Mouse (Mus musculus): ENCODE results near the gene Inafm1.
"Not testable (repeated sequence)": the region's sequence is repeated elsewhere in the genome, so short reads cannot be mapped to it uniquely, and the experiment has no call there.

Gene Inafm1

DNA sequence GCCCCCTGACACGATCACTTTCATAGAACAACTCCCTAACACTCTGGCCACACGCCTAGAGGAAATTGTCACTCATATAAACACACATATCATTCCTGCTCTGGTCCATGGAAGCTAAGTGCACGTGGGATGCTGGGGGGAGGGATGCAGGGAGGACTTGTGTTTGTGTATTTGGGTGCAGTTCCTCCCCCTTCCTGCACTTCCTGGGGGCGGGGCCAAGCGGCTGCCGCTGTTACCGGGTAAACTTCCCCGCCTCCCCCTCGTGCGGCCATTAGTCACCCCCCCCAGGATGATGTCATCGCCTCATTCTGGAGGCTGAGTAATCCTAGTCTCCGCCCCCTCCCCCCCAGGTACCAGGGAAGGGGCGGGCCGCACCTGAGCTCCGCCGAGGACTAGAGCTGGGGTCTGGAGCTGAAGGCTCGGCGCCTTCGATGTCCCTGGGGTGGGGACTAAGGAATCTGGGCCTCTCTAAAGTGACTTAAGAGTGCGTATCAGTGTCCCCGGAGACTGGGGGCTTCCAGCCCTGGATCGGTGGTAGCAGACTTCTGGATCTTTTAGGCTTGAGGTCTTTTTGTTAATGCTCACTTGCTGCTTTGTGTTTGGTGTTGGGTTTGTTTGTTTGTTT, 23.5 kb upstream of the Inafm1 start:
- peak; percentile 93 to 99 for DNase-seq

DNA sequence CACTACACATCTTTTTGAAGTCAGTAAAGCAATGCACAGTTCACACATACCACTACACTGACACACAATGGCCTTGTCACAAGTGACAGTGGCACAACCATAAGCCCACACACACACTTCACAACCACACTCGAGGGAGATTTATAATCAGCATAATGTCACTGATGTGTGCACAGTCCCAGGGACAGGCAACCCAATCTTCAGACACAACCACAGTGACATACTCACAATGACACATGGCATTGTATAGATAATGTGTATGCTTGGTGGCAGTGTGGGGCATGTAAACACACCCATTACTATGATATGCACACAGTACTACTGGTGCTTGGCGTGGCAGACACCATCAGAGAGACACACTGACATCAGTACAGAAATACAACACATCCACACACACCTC, 22.7 kb upstream of the Inafm1 start:
- DNase-seq = no peak

DNA sequence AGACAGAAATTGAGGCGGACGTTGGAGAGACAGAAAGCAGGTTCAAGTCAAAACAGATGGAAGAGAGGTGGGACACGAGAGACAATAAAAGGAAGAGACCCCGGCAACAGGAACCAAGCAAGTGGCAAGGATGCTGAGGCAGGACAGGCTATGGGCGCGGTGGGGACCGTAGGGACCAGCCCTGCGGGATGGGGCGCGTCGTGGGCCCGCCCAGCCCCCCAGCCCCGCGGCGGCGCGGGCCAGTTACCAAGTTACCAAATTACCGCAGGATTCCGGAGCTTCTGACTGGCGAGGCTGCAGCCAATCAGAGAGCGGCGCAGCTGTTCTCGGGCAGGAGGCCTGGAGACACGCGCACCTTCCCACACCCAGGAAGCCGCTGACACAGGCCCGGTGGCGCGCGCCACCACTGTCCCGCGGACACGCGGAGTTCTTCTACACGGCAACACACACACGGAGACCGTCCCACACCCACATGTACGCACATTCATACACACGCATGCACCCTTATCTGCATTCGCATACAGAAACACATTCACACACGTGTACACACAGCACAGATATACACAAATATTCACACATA, 22.0 kb upstream of the Inafm1 start:
- DNase-seq = peak; percentile 83 to 84

DNA sequence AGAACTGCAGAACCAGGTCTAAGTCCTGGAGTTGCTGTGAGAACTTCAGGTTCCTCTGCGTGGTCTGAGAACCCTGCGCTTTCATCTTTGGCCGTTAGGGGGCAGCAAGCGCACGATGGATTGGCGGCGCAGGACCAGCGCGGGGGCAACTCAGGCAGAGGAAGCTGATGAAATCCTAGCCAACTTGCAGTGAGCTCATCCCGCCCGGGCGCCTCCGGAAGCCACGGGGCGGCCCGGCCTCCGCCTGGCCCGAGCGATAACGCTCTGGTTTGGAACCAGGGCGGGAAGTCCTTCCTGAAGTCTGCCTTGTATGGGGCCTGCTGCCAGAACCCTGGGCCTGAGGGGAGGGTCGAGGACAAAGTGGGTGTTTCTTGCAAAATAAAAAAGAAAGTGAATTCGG, 21.4 kb upstream of the Inafm1 start:
- peak; percentile 97 for DNase-seq

DNA sequence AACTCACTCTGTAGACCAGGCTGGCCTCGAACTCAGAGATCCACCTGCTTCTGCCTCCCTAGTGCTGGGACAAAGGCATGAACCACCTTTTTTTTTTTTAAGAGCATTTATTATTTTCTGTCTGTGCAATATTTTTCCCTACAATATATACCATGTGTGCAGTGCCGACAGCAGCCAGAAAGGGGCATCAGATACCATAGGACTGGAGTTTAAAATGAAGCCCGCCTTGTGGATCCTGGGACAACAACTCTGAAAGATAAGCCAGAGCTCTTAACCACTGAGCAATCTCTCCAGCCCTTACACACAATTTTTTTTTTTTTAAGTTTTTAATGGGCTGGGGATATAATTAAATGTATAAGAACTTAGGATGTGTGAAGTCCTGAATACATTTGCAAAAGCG, 20.9 kb upstream of the Inafm1 start:
- peak; percentile 57 to 68 for DNase-seq

DNA sequence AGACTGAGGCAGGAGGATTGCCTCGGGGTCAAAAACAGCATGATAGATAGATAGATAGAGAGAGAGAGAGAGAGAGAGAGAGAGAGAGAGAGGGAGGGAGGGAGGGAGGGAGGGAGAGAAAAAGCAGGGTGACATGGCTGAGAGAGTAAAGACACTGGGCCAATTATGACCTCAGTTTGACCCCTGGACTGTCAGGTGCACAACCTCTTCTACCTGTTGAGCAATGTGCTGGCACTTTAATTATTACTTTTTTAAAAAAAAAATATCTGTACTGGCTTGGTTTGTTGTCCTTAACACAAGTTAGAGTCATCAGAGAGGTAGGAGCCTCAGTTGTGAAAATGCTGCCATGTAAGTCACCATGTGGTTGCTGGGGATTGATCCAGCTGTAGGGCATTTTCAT, 14.4 kb upstream of the Inafm1 start:
- DNase-seq = no peak

DNA sequence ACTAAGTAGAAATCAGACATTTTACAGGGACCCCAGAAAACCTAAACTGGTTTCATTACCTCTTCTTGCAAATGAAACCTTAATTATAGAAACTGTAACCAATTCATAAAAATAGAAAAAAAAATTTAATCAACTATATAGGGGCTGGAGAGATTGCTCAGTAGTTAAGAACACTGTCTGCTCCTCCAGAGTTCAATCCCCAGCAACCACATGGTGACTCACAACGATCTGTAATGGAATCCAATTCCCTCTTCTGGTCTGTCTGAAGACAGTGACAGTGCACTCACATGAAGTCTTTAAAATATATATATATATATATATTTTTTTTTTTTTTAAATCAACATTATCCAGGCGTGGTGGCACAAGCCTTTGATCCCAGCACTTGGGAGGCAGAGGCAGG, 13.6 kb upstream of the Inafm1 start:
- no peak for DNase-seq

DNA sequence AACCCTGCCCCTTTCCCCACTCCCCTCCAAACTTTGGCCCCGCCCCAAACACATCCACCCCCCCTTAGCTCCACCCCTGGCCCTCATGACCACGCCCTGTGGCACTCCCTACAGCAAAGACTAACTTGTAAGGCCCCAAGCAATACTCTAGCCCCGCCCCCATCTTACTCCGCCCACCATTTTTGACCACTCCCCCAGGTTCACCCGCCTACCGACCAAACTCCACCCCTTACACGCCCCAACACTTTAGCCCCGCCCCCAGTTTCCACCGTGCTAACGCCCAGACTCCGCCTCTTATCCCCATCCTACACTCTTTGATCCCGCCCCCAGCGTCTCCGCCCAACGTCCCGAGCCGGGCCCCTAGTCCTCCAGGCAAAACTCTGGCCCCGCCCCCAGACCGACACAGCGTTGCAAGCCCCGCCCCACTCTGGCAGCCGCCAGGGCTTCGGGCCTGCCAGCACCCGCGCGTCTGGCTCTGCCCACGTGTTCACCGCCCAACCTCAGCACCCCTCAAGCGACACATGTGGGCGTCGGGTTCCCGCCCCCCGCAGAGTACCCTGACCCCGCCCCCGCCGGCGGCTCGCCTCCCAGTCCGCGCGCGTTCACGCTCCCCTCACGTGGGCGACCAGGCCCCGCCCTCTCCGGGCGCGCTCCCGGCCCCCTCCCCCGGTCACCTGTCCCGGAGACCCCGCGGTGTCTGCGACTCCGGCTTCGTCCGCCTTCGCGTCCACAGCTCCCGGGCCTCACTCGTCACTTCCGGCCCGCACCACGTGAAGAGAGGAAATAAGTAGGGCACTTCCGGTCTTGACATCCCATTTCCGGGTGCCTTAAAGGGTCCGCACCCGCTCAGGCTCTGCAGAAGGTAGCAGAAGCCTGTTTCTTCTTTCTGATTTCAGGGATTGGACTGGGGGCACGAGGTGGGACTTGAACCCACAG, 12.9 kb upstream of the Inafm1 start, which contains the start of gene Ccdc9:
Gene Ccdc9, minus strand, starts transcription at position 770 of the 936 bp plus-strand sequence.
- DNase-seq = peak; percentile 98 to 100

DNA sequence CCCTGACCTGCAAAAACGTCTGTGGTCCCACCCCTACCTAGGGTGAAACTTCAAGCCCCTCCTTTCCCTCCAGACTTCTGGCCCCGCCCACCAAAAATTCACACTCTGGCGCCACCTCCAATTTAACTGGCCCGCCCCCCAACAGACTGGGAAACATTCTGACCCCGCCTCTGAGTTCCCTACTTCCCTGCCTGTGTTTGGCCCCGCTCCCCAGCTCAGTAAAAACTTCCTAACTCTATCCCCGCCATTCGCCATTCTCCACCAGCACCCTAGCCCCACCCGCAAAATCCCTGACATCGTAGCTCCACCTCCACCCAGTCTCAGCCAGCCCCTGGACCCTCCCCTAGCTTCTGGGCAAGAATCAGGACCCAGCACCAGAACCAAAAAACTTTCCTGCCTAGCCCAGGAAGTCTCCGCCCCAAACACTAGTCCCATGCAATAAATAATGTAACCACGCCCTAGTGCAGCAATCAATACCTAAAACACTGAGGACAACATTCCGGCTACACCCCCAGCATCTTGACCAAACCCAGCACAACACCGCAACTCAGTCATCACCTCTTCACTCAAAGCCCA, 12.1 kb upstream of the Inafm1 start:
- DNase-seq = peak; percentile 36 to 68

DNA sequence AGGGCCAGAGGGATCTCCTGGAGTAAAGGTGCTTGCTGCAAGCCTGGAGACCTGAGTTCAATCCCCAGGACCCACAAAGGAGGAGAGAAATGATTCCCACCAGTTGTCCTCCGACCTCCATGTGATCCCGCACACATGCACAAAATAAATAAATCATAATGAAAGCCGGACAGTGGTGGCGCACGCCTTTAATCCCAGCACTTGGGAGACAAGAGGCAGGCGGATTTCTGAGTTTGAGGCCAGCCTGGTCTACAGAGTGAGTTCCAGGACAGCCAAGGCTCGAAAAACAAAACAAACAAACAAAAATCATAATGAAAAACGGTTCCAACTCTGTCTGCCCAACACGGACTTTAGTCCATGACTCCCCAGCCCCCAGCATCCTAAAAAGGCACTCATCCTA, 11.5 kb upstream of the Inafm1 start:
- DNase-seq = no peak

DNA sequence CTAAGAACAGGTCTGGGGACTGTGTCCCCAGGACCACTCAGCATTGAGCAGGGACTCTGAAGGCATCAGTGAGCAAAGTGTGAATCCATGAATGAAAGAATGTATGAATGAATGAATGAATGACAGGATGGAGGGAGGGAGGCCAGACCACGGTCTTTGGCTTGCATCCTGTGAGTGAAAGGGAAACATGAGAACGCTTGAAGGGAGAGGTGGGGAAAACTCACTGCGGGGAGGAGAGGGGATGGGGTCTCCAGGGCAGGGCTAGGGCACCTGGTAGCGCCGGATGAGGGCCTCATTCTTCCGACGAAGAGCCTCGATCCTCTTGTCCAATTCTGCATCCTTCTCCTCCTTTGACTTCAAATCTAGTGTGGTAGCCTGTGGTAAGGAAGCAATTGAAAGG, 10.6 kb upstream of the Inafm1 start:
- no peak for DNase-seq

DNA sequence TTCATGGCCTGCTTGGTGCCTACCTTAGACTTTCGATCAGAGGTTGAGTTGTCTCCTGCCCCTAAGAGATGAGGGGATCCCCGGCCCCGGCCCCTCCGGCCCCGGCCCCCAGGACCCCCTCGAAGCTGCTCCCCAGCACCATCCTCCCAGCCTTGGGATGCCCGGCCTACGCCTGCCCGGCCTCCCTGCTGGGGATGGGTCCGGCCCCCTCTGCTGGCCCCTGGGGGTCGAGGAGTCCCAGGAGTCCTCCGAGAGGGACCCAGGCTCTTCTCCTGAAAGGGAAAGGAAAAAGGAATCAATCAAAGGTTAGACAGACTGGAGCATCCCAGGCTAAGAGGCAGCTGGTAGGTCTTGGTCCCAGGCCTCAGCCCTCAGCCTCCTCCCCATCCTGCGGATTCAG, 8.9 kb upstream of the Inafm1 start:
- no peak for DNase-seq

DNA sequence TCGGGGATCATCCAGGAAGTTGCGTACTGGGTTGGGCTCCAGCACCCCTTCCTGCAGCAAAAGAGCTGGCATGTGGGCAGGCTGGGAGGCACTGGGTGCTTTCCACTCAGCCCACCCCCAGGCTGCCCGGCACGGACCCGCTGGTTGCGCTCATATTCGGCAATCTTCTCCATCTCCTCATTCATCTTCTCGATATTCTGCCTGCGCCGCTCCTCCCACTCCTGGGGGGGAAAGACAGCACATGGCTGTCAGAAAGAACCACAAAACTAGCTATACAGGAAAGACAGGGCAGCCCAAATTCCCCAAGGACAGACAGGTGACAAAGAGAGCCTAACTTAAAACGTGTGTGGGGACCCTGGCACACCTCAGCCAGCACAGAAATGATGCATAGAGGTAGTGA, 7.3 kb upstream of the Inafm1 start:
- DNase-seq = no peak

DNA sequence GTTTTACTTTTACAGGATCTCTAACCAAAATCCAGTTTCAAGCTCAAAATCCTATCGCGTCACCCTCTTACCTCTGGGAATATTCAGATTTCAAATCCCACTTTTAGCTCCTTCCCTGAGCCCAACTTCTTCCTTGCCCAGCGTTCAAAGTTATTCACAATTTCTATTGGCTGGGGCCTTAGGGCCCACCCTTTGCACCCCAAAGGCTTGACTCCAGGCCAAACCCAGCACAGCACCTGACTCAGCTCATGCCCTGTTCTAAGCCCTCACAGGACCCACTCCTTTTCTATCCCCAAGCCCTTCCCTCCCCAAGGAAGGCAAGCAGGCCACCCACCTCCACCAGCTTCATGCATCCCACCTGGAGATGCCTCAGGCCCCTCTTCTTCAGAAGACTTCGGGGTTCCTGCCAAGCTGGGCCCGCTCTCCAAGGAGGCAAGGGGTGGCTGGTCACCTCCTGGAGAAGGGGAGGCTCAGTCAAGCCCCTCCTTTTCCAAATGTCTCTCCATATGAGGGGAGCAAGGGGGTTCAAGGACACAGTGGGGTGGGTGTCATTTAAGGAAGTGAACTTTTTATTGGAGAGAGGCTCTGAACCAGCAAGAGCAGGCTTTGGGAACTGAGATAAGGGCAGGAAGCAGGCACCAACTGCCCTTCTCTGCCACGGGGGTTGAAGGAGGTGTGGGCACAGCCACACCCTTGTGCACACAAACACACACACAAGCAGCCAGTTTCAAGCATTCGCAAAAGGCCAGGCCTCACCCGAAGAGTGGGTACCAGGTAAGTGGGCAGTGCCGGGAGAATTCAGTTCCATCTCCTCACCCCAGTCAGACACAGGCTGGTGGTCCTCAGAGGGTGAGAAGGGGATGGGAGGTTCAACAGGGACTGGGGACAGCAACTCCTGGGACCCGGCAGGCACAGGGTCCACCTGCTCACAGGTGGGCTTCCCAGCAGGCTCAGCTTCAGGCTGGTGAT, 1.8 kb upstream of the Inafm1 start:
- no peak for DNase-seq

DNA sequence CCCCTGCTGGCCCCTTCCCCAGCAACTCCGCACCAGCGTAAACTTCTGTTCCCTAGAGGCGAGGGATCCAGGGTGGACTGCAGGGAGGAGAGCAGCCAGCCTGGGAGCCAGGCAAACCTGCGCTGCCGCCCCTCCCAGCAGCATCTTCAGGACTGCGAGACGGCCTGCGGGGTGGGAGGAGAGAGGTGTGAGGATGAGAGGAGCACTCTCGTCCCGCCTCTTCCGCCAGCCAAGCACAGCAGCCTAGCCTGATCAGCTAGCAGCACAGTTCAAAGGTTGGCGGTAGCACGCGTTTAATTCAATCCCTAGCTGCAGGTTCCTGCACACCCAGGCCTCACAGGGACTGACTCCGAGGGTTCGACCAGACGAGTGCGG, 336 bp upstream of the Inafm1 start:
- peak in 1 of 2 experiments; percentile 74 for DNase-seq

DNA sequence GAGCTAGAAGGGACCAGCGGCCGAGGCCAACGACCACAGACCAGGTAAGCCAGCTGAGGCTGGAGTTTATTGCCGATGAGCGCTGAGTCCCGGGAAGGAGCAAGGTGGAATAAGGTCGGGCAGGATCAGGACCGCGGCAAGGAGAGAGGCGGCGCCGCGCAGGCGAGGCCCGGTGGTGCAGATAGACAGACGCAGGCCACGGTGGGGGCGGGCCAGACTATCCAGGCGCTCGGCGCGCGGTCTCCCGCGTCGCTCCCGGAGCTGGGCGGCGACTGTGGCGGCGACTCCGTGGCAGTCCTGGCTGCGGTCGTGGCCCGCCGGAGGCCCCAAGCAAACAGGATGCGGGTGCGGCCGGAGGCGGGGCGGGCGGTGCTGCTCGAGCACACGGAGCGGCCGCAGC, 736 bp downstream of the Inafm1 start:
- DNase-seq = peak; percentile 81

DNA sequence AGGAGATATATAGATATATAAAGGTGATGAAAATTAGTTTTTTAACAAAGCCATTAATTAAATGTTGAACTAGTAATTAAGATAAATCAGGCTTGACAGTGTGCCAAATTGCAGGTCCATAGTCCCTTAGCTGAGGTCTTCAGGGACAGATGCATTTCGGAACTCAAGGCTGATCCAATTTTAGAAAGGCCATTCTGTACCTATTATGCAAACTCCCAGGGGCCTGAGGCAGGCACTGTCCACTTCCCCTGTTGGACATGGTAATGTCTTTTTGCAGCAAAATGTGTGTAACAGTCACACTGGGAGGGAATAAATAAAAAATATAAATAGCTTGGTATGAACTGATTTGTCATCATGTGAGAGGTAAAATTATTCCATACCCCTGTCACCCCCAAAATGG, 2.3 kb downstream of the Inafm1 start:
- no peak for DNase-seq

DNA sequence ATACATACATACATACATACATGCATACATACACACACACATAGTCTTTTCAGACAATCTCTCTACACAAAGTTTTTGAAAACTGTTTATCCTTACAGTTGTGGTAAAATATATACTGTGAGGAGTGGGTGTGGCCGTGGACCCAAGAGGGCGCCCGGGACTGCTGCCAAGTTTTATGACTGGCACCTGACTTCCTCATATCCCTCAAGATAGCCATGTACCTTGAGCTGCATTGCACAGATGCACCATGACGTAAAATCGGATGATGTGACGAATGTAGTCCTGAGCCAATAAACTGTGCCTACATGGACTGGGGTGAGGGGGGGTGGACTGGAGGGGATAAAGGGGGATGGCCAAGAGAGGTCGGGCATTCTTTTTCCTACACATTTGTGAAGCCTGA, 6.8 kb downstream of the Inafm1 start:
- not testable (repeated sequence) for DNase-seq

DNA sequence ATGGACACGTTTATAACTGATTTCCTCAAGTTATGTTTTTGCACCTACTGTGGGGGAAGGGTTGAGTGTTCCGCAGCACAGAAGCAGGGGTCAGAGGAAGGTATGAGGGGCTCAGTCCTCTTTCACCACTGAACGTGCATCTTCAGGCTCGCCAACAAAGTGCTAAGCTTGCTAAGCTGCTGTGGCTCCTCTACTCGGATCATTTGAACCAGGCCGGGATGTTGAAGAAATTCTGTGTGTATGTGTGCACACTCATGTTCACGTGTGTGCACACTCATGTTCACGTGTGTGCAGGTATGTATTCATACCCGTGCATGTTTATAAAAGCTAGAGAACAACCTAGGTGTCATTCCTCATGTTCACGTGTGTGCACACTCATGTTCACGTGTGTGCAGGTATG, 7.6 kb downstream of the Inafm1 start:
- no peak for DNase-seq

DNA sequence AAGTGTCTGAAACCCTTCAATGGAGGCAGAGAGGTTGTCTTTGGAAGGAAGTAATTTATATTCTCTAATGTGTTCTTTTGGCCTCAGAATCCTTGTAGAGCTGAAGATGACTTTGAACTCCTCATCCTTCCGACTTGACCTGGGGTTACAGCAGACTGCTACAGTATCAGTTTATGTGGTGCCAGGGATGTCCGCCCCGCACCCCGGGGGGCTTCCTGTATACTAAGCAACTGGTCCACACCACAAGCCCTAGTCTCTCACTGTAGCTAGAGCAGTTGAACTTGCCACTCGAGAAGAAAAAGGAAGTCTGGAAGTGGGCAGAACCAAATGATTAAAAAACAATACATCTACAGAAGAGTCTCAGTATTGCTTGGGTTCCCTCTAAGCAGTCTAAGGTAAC, 9.6 kb downstream of the Inafm1 start:
- DNase-seq = no peak

DNA sequence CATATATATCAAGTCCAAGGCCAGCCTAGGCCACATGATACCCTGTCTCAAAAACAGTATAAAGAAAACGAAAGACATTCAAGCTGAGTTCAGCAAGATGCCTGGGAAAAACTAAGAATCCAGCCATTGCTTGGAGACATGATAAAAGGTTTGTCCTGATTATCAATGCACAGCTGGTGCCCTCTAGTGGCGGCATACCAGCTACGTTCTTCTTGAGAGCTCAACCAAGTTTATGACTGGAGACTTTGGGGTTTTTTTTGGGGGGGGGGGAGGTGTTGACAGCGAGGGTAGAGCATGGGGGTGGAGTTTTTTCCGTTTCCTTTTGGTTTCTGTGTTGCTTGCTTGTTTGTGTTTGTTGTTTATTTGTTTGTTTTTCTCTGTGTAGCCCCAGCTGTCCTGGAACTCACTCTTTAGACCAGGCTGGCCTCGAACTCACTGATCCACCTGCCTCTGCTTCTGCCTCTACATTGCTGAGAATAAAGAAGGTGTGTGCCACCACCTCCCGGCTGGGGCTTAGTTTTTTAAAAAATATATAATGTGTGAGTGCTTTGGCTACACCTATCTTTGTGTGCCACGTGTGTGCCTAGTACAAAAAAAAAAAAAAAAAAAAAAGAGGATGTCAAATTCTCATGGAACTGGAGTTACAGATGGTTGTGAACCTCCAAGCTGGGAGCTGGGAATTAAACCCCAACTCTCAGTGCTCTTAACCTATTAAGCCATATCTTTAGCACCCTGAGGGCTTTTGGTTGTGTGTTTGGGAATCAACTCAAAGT, 10.2 kb downstream of the Inafm1 start:
- peak; percentile 85 to 92 for DNase-seq

DNA sequence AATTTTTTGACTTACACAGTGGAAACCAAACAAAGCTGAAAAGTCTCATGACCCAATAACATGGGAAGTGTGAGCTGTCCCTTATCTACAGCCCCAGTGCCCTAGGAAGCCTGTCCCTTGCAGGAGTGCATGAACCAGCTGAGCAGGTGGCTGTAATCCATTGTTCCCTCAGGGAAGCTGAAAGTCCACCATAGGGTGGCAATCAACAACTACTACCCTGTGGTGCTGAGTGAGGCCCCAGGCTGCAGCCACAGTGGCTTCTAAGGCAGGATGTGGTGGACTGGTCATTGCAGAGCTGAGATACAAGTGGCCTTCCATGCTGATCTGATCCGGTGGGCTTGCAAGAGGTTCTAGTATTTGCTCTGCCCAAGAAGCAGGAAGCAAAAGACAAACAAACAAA, 12.3 kb downstream of the Inafm1 start:
- no peak for DNase-seq
